Mouse (Mus musculus): ENCODE results near the gene Nptx1.

Gene Nptx1

GRCm38 (mm10) chr11:119491690-119492087, 55.9 kb downstream of the Nptx1 start:
- no peak for DNase-seq (ENCODE audit: low read depth)

GRCm38 (mm10) chr11:119490861-119491689, 56.5 kb downstream of the Nptx1 start, which contains the start of gene Endov:
Endov (plus strand) TSS chr11:119491347.
- peak; percentile 95 for DNase-seq (ENCODE audit: low read depth)
